Mouse (Mus musculus): ENCODE data around the gene Myl10.
"Not testable (repeated sequence)": the region's sequence is repeated elsewhere in the genome, so short reads cannot be mapped to it uniquely, and the experiment has no call there.

The Myl10 gene

DNA sequence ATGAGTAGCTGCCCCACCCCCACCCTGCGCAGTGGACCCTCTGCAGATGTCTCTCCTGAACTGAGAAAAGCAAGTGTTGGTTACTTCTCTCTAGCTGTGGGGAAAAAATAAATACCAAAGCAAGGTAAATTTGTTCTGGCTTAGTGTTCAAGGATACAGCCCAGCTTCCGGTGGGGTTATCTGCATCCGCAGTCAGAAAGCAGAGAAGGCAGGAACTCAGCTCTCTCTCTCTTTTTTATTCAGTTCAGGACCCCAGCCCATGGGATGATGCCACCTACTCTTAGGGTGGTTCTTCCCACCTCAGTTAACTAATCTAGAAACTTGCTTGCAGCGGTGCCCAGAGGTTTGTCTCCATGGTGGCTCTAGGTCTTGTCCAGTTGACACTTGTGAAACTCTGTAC lies at the start of gene Myl10:
Gene Myl10 (plus strand): TSS at position 363 of the 400 bp plus-strand sequence.
- no peak for DNase-seq

GRCm38 (mm10) chr5:136646731-136647328 lies 46.1 kb upstream of the Myl10 start:
- DNase-seq = no peak

DNA sequence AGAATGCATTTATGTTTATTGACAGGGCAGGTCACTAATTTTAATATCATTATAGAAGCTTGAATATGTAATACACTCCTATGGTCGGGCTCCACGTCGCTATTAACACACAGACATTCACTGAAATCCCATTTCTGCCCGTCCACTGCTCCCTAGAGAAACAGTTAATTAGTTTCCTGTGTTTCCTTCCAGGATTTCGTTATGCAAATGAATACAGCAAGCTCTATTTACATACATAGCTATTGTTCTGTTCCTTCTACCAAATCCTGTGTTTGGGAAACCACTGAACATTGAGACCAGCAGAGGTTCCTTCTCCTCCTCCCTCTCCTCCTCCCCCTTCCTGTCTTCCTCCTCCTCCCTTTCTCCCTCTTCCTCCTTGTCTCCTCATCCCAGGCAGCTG lies 43.9 kb upstream of the Myl10 start:
- no peak for DNase-seq

DNA sequence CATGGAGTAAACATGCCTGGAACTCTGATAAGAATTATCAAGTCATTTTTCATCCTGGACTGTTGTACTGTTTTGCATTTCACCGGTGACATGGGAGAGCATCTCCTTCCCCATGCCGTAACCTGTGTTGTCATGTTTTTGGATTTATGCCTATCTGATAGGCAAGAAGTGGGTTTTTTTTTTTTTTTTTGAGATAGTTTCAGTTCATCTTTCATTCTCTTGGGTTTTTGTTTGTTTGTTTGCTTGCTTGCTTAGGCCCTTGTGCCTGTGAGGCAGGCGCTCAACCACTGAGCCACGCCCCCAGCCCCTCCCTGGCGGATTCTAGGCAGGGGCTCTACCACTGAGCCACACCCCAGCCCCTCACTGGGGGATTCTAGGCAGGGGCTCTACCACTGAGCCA lies 43.3 kb upstream of the Myl10 start:
- DNase-seq = no peak

DNA sequence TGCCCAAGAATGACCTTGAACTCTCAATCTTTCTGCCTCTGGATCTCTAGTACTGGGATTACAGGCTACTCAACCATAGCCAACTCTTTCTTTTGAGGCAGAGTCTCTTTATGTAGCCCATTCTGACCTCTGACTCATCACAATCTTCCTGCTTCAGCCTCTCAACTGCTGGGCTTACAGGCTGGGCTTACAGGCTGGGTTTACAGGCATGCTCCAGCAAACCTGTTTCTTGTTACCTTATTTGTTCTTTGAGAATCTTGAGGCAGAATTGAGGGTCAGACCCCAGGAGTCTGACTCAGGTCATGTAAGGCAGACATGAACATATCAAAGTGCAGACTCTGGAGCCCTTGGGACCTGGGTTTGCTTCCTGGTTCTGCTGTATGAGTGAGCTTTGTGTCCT lies 38.5 kb upstream of the Myl10 start:
- no peak for DNase-seq

- DNase-seq = no peak
Measured at GRCm38 (mm10) chr5:136656830-136657395, 36.0 kb upstream of the Myl10 start.

DNA sequence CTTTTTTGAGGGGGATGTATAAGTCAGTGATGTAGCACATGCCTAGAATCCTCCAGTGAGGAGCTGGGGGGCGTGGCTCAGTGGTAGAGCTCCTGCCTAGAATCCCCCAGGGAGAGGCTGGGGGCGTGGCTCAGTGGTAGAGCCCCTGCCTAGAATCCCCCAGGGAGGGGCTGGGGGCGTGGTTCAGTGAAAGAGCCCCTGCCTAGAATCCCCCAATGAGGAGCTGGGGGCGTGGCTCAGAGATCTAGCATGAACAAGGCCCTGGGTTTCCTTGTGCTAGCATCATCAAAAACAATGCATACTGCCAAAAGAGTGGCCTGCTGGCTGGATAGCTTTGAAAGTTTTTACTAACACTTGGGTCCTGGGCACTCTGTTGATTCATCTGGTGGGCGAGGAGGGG lies 32.2 kb upstream of the Myl10 start:
- DNase-seq = not testable (repeated sequence)

DNA sequence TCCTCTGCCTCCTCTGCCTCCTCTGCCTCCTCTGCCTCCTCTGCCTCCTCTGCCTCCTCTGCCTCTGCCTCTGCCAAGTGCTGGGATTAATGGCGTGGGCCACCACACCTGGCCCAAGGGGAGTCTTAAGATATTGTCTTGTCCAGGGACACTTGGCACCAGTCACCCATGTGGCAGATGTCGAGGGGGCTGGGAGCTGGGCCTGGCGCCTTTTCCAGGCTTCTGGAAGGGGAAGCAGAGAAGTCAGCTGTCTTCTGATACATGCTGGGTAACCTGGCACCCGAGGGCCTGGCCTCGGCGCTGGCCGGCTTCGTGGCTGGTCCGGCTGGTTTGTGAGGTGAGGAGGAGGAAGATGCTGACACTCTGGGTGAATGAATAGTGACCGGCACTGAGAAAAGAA lies 30.7 kb upstream of the Myl10 start:
- DNase-seq = no peak

- no peak for DNase-seq
Measured at GRCm38 (mm10) chr5:136662822-136663221, 30.1 kb upstream of the Myl10 start.

DNA sequence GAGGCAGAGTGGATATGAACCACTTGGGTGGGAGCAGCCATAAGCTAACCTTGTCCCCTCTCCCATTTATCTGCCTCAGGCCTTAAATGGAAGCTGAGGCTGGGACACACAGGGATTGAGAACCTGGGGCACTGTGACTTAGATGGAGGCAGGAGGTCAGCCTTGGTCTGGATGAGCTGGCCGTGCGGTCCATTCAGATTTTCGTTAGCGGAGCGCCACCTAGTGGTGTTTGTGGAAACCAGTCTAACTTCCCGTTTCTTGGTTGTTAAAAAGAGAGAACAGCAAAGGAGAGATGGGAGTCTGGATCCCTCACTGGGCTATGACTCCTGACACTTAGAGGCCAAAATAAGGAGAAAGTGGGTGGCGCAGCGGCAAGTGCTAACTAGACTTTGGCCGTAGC lies 28.4 kb upstream of the Myl10 start:
- peak; percentile 78 for DNase-seq

- no peak for DNase-seq
Measured at GRCm38 (mm10) chr5:136676315-136677030, 16.5 kb upstream of the Myl10 start.

GRCm38 (mm10) chr5:136678840-136679348 lies 14.1 kb upstream of the Myl10 start:
- DNase-seq = no peak

DNA sequence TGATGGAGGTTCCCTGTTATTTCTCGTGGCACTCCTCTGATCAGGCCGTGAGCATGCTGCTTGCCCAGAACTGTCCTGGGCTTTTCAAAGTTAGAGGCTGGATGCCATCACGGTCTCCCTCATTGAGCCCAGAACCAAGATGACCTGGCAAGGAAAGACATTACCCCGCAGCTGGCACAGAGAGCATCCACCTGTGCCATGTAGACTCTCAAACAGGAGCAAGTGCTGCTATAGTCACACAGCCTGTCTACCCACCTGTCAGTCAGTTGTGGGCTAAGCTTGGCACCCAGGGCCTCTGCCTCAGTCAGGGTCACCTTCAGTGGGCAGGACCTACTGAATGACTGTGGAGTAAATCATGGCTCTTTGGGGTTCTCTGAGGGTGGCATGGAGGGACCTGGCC lies 6.6 kb upstream of the Myl10 start:
- DNase-seq = no peak

DNA sequence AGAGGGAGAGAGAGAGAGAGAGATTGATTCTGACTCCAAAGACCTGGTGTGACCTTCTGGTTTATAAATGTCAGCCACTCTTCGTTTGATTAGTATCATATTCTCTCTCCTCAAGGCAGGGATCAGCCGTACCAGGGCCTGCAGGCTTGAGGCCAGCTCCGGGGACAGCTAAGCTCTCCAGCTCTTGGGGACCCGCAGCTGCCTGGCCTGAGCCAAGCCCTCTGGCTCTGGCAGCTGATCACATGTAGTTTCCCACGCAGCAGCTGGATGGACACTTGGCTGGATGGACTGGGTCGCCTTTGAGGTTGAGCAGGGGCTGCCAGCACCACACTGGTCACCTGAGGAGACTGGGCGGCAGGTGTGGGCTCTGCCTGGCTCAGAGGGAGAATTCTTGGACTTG lies 5.4 kb upstream of the Myl10 start:
- no peak for DNase-seq

DNA sequence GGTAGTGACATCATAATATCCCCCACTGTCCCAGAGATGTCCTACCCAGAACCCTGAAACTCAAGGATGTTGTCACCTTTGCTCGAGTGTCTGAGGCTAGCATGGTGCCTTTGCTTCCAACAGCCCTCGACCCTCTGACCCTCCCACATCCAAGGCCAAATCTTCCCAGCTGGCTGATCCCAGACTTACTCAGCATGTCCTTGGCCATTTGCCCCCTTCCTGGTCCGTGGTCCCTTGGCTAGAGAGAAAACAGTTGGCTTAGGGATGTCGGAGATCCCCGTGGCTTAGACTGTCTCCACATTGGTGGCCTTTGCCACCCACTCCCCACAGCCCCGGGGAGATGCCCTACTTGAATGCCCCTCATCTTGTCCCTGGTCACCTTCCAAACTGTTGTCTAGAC lies 4.1 kb upstream of the Myl10 start:
- DNase-seq = no peak

DNA sequence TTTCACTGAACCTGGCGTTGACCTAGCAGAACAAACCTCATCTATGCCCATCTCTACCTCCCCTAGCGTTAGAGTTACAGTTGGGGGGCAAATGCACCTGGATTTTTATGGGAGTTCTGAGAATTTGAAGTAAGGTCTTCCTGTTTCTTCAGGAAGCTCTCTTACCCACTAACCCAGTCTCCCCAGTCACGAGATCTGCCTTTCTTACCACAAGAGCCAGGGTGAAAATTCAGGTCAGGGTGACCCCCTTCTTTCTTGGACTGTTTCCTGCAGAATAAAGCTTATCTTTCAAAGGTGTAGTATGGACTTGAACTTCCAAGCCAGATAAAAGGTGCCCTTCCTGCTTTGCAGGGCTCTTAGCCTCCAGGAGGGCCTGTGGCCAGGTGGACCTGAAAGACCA lies 1.8 kb upstream of the Myl10 start:
- DNase-seq = no peak

DNA sequence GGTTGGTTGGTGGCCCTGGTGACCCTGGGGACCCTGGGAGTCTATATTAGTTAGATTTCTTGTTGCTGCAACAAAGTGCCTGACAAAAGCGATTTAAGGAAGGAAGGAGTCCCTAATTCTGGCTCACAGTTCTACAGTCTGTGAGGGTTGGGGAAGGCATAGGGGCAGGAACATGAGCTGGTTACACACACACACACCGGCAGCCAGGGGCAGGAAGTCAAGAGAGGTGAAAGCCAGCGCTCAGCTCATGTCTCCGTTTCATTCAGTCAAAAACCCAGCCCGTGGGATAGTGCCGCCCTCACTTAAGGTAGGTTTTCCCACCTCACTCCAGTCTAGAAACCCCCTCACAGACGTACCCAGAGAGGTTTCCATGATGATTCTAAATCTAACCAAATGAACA lies 472 bp downstream of the Myl10 start:
- no peak for DNase-seq

GRCm38 (mm10) chr5:136694976-136695375 lies 2.0 kb downstream of the Myl10 start:
- DNase-seq = no peak

DNA sequence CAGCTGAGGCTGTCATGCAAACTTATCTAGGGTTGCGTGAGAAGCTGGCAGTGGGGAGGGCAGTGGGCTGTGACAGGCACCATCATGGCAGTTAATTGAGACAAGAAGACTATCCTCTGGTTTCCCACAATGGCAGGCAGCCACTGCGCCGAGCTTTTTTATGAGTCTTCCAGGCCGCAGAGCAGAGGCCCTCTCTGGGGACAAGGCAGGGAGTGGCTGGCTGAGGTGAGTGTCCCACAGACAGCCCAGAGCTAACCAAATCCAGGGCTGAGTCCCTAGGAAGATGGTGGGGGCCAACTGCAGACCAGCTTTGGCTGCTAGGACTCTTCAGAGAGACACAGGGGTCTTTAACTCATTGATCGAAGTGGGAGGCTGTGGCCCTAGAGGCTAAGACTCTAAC lies 3.6 kb downstream of the Myl10 start:
- no peak for DNase-seq

DNA sequence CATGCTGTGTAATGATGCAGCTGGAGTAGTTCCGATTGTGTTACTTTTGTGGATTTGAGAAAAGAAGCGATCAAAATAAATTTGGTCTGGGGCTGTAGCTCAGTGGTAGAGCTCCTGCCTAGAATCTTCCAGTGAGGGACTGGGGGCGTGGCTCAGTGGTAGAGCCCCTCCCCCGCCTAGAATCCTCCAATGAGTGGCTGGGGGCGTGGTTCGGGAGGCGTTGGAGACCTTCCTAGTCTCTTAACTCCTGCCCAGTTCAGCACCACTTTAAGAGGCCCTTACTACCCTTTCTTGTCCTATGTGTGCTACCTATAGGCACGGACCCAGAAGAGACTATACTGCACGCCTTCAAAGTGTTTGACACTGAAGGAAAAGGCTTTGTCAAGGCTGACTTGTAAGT lies 4.7 kb downstream of the Myl10 start:
- no peak for DNase-seq

- DNase-seq = no peak
Measured at GRCm38 (mm10) chr5:136702159-136702725, 9.3 kb downstream of the Myl10 start.

DNA sequence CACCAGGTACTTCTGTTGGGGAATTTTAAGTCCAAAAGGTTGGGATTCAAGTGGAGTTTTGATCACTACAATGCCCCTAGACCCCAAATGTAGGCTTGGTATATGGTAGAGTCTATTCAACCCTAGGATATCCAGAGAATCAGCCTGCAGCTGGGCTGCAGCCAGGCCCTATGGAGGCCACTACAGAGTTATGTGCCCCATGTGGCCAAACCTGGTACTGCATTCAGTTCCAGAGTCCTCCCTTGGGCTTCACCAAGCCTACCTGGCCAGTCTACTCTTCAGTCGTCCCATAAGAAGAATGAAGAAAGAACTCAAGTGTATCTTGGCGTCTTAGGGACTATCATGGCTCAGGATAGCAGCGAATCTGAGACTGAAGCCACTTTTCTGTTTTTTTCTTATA lies 10.8 kb downstream of the Myl10 start:
- peak; percentile 79 for DNase-seq

GRCm38 (mm10) chr5:136704151-136704550 lies 11.2 kb downstream of the Myl10 start:
- peak; percentile 81 for DNase-seq

DNA sequence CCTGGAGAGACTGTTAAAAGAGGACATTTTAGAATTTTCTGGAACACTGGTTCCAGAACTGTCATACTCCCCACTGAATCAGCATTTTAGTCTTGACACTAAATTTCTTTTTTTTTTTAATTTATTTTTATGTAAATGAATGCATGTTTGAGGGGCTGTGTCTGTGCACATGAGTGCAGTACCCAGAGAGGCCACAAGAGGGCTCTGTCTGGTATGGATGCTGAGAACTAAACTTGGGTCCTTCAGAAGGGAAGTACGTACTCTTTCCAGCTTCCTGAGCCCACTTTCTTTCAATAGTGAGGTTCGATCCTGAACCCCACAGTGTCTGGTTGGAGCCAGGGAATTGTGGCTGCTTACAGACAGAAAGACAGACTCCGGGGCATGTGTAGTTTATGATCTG lies 12.6 kb downstream of the Myl10 start:
- DNase-seq = no peak
